In the genomic region with DNA sequence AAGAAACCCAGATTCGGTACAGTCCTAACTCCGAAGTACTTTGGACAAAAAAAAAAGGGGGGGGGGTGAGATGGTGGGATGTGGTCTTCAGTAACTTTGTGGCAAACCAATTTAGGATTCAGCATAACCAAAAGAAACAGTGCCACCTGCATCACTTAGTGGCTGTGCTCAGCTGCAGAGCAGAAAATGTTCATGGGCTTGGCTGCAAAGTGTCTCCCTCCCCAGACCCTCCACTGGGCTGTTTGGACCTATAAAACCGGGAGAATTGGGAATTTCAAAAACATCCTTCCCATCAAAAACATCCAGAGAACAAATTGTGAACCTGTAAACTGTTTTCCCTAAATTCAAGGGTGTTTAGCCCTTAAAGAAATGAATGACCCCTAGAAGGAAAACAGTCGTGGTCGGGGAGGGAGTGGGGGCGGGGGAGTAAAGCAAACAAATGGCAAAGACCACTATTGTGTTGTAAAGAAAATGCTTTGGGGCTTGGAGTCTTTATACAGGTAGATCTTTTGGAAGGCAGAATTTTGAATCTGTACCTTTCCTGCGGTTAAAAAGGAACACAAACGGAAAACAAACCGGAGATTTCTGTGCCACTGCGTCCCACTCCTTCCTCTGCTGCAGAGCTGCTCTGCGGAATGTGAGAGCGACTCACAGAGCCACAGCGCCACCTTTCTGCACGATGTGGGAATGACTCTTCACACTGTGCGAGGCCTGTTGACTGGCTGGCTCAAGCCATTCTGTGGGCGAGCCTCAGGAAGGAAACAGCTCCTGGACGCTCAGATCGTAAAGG, we compare ENCODE assay signal across 7 mouse cellular contexts.
A peak's percentile ranks its signal among the peaks of the same experiment; 100 is the strongest.
DNase-seq lines count a peak whose midpoint lies in the region; ATAC-seq and TF ChIP-seq lines count a peak whose summit lies in the region.

No protein-coding gene starts in this region.

- peak overlapping the region; percentile 62 for H3K4me2 ChIP-seq in embryonic facial prominence, embryonic 14.5 days (ENCODE audit: low read depth, low read length)
- peak overlapping the region; percentile 61 for H3K4me2 ChIP-seq in limb, embryonic 13.5 days (replicated peaks)
- H3K4me2 ChIP-seq in midbrain, embryonic 16.5 days (ENCODE audit: low read length) = peak overlapping the region; percentile 62

- H3K4me1 ChIP-seq in embryonic facial prominence, embryonic 14.5 days (ENCODE audit: control insufficient read depth, insufficient read depth, low read length) = peaks cover 8% of the 10 kb centered on the region; the same call in 1 of the 2 replicates
- H3K4me1 ChIP-seq in heart, adult 2 months (ENCODE audit: control insufficient read depth, insufficient read depth, low read length) = no peaks in the 10 kb centered on the region
- peaks cover 30% of the 10 kb centered on the region for H3K4me1 ChIP-seq in limb, embryonic 13.5 days
- peaks cover 7% of the 10 kb centered on the region for H3K4me1 ChIP-seq in midbrain, embryonic 16.5 days (ENCODE audit: control insufficient read depth, insufficient read depth, low read length)

- no peaks in the 10 kb centered on the region for H3K27me3 ChIP-seq in embryonic facial prominence, embryonic 14.5 days (replicated peaks; ENCODE audit: control insufficient read depth, insufficient read depth, low read length)
- H3K27me3 ChIP-seq in heart, adult 2 months (ENCODE audit: control insufficient read depth, insufficient read depth, low read length) = no peaks in the 10 kb centered on the region
- H3K27me3 ChIP-seq in limb, embryonic 13.5 days = no peaks in the 10 kb centered on the region
- H3K27me3 ChIP-seq in midbrain, embryonic 16.5 days (ENCODE audit: control insufficient read depth, insufficient read depth, low read depth, low read length) = no peaks in the 10 kb centered on the region

- 4% methylated on average over 18 of the region's 18 CpGs for WGBS in embryonic facial prominence, embryonic 14.5 days
- 11% methylated on average over 18 of the region's 18 CpGs for WGBS in heart, adult 2 months
- 3% methylated on average over 18 of the region's 18 CpGs for WGBS in limb, embryonic 13.5 days
- WGBS in midbrain, embryonic 16.5 days = 5% methylated on average over 18 of the region's 18 CpGs

- DNase-seq in adrenal gland, postnatal 36 days = peak; percentile 87 to 89
- DNase-seq in embryonic facial prominence, embryonic 14.5 days (ENCODE audit: low spot score) = peak; percentile 93
- peak; percentile 87 to 88 for DNase-seq in heart, adult 2 months
- DNase-seq in kidney, adult 8-10 months = peak; percentile 80 to 89
- peak; percentile 67 to 84 for DNase-seq in spleen, postnatal 10 days (ENCODE audit: low spot score in 2 of 2)

- no peak for TF ChIP-seq POLR2A in heart, adult 2 months (IDR thresholded peaks at IDR 0.05; ENCODE audit: insufficient read depth, low read depth, low read length)

- H3K9me3 ChIP-seq in embryonic facial prominence, embryonic 14.5 days (ENCODE audit: control insufficient read depth, low read length) = no peaks in the 10 kb centered on the region
- no peaks in the 10 kb centered on the region for H3K9me3 ChIP-seq in limb, embryonic 13.5 days
- H3K9me3 ChIP-seq in midbrain, embryonic 16.5 days (replicated peaks; ENCODE audit: control insufficient read depth, low read length, poor library complexity, severe bottlenecking) = no peaks in the 10 kb centered on the region

- ATAC-seq in embryonic facial prominence, embryonic 14.5 days (ENCODE audit: low read depth) = peak; percentile 98
- ATAC-seq in limb, embryonic 13.5 days (ENCODE audit: low FRiP score, low read depth) = peak; percentile 96
- ATAC-seq in midbrain, embryonic 16.5 days = peak; percentile 99

- H3K4me3 ChIP-seq in embryonic facial prominence, embryonic 14.5 days (ENCODE audit: low read depth, low read length) = peak overlapping the region; percentile 32
- H3K4me3 ChIP-seq in heart, adult 2 months = peak overlapping the region; percentile 46
- H3K4me3 ChIP-seq in limb, embryonic 13.5 days = peak overlapping the region; percentile 38
- peak overlapping the region; percentile 38 for H3K4me3 ChIP-seq in midbrain, embryonic 16.5 days (ENCODE audit: low read depth, low read length)

- 0 out of 2 replicates have a peak, but pooled peaks cover 2% of the 10 kb centered on the region for H3K36me3 ChIP-seq in embryonic facial prominence, embryonic 14.5 days (ENCODE audit: control insufficient read depth, insufficient read depth, low read length)
- H3K36me3 ChIP-seq in heart, adult 2 months (ENCODE audit: control insufficient read depth, insufficient read depth, low read length) = no peaks in the 10 kb centered on the region
- peaks cover 2% of the 10 kb centered on the region for H3K36me3 ChIP-seq in limb, embryonic 13.5 days
- no peaks in the 10 kb centered on the region; the same call in 1 of the 2 replicates for H3K36me3 ChIP-seq in midbrain, embryonic 16.5 days (ENCODE audit: control insufficient read depth, insufficient read depth, low read length)

- H3K9ac ChIP-seq in embryonic facial prominence, embryonic 14.5 days (ENCODE audit: low read depth, low read length) = peak overlapping the region; percentile 30; the same call in 1 of the 2 replicates
- no peak overlapping the region for H3K9ac ChIP-seq in heart, adult 2 months (ENCODE audit: low read depth, low read length)
- H3K9ac ChIP-seq in limb, embryonic 13.5 days = no peak overlapping the region
- peak overlapping the region; percentile 51; the same call in 1 of the 2 replicates for H3K9ac ChIP-seq in midbrain, embryonic 16.5 days (ENCODE audit: low read depth, low read length)

- H3K27ac ChIP-seq in embryonic facial prominence, embryonic 14.5 days (replicated peaks; ENCODE audit: low read depth, low read length) = peak overlapping the region; percentile 49
- no peak overlapping the region for H3K27ac ChIP-seq in heart, adult 2 months
- peak overlapping the region; percentile 65; the same call in 1 of the 2 replicates for H3K27ac ChIP-seq in limb, embryonic 13.5 days
- H3K27ac ChIP-seq in midbrain, embryonic 16.5 days (ENCODE audit: low read length) = peak overlapping the region; percentile 64

- peak; percentile 97 for TF ChIP-seq EP300 in heart, adult 2 months (IDR thresholded peaks at IDR 0.05; ENCODE audit: insufficient read depth, low read depth, low read length)

- TF ChIP-seq CTCF in heart, adult 2 months (IDR thresholded peaks at IDR 0.05) = peak; percentile 99

- intact Hi-C loops in heart, adult 2 months (cut with DNase I) = loop anchor here (2.0 to 5.0 kb wide), 5 partner anchors 208 to 698 kb away; a partner anchor contains a TSS

- H3K79me2 ChIP-seq in heart, adult 2 months (replicated peaks; ENCODE audit: control insufficient read depth, insufficient read depth, low read length) = no peaks in the 10 kb centered on the region

Comparison
In these comparisons a context has a peak if more than half of its experiments do, and no peak if none do; other contexts are left out.
1. H3K9ac ChIP-seq: peak in embryonic facial prominence, embryonic 14.5 days (single experiment) and midbrain, embryonic 16.5 days (single experiment); none in heart, adult 2 months (single experiment) and limb, embryonic 13.5 days (single experiment).
2. Peak in every context shown above with its lines, with median percentiles within 50 percentile points of each other: DNase-seq, ATAC-seq, H3K4me2 ChIP-seq and H3K4me3 ChIP-seq.